8 mouse cellular contexts compared by ENCODE assay signal in genomic region chr2:151972880-151973594, GRCm38 (mm10). TPM values are rescaled to one million over a fixed set of nuclear protein-coding genes. Genes with fewer than 3 reads are reported as not detected.
DNase-seq lines count a peak whose midpoint lies in the region; ATAC-seq lines count a peak whose summit lies in the region.

No protein-coding gene starts in this region.

- DNase-seq in heart, adult 11 months = peak; percentile 94
- no peak for DNase-seq in heart, adult 9 months (ENCODE audit: low spot score in 2 of 2)
- DNase-seq in hindbrain, embryonic 11.5 days (ENCODE audit: low spot score) = peak; percentile 83
- no peak for DNase-seq in right cerebral cortex, adult 2 months (ENCODE audit: low spot score in 2 of 2)
- no peak for DNase-seq in layer of hippocampus, adult 9-11 months

- H3K4me2 ChIP-seq in hindbrain, embryonic 11.5 days (replicated peaks; ENCODE audit: low read depth, low read length) = peak overlapping the region; percentile 43
- H3K4me2 ChIP-seq in lung, embryonic 15.5 days = peak overlapping the region; percentile 58
- H3K4me2 ChIP-seq in neural tube, embryonic 15.5 days = peak overlapping the region; percentile 59

- peak overlapping the region; percentile 62 for H3K9ac ChIP-seq in hindbrain, embryonic 11.5 days (ENCODE audit: low read depth, low read length)
- H3K9ac ChIP-seq in lung, embryonic 15.5 days = no peak overlapping the region
- H3K9ac ChIP-seq in neural tube, embryonic 15.5 days (replicated peaks) = peak overlapping the region; percentile 29

- H3K9me3 ChIP-seq in hindbrain, embryonic 11.5 days (ENCODE audit: control insufficient read depth, low read length) = no peaks in the 10 kb centered on the region
- H3K9me3 ChIP-seq in lung, embryonic 15.5 days = no peaks in the 10 kb centered on the region
- H3K9me3 ChIP-seq in neural tube, embryonic 15.5 days (replicated peaks) = no peaks in the 10 kb centered on the region

- peak overlapping the region; percentile 27 for H3K4me3 ChIP-seq in hindbrain, embryonic 11.5 days (ENCODE audit: low read depth, low read length)
- peak overlapping the region; percentile 35 for H3K4me3 ChIP-seq in lung, embryonic 15.5 days
- H3K4me3 ChIP-seq in neural tube, embryonic 15.5 days (replicated peaks) = peak overlapping the region; percentile 34

- H3K4me1 ChIP-seq in hindbrain, embryonic 11.5 days (replicated peaks; ENCODE audit: control insufficient read depth, insufficient read depth, low read length) = peaks cover 18% of the 10 kb centered on the region
- H3K4me1 ChIP-seq in lung, embryonic 15.5 days = peaks cover 76% of the 10 kb centered on the region
- peaks cover 62% of the 10 kb centered on the region for H3K4me1 ChIP-seq in neural tube, embryonic 15.5 days

- 12% methylated on average over 23 of the region's 23 CpGs for WGBS in hindbrain, embryonic 11.5 days
- 26% methylated on average over 23 of the region's 23 CpGs for WGBS in lung, embryonic 15.5 days
- 16% methylated on average over 23 of the region's 23 CpGs for WGBS in neural tube, embryonic 15.5 days

- peak; percentile 57 for ATAC-seq in common myeloid progenitor, adult 5-6 weeks (replicated peaks; ENCODE audit: low read depth, poor library complexity, severe bottlenecking)
- ATAC-seq in hindbrain, embryonic 11.5 days (ENCODE audit: low FRiP score) = peak; percentile 73
- ATAC-seq in lung, embryonic 15.5 days (ENCODE audit: borderline replicate concordance, extremely low read depth, low FRiP score, low TSS enrichment) = no peak
- 0 out of 2 replicates have a peak, but pooled peaks have one; percentile 24 for ATAC-seq in neural tube, embryonic 15.5 days (ENCODE audit: low FRiP score)

- H3K27me3 ChIP-seq in hindbrain, embryonic 11.5 days (ENCODE audit: control insufficient read depth, insufficient read depth, low read length) = no peaks in the 10 kb centered on the region
- H3K27me3 ChIP-seq in lung, embryonic 15.5 days = no peaks in the 10 kb centered on the region
- H3K27me3 ChIP-seq in neural tube, embryonic 15.5 days (replicated peaks) = no peaks in the 10 kb centered on the region

- peak overlapping the region; percentile 93 for H3K27ac ChIP-seq in hindbrain, embryonic 11.5 days (ENCODE audit: low read depth, low read length)
- H3K27ac ChIP-seq in lung, embryonic 15.5 days = peak overlapping the region; percentile 53
- H3K27ac ChIP-seq in neural tube, embryonic 15.5 days (replicated peaks) = no peak overlapping the region

- no peaks in the 10 kb centered on the region for H3K36me3 ChIP-seq in hindbrain, embryonic 11.5 days (ENCODE audit: control insufficient read depth, insufficient read depth, low read length)
- H3K36me3 ChIP-seq in lung, embryonic 15.5 days = peaks cover 18% of the 10 kb centered on the region; the same call in 1 of the 2 replicates
- no peaks in the 10 kb centered on the region for H3K36me3 ChIP-seq in neural tube, embryonic 15.5 days

RNA-seq across cellular contexts. Expression of gene Fam110a, which starts 7.0 kb away (rescaled TPM):
- total RNA-seq in common myeloid progenitor, adult 5-6 weeks (2017) = 3.4 and 6.7 TPM in 2 replicates
- polyA plus RNA-seq in hindbrain, embryonic 11.5 days (2014; fragmentation: Nextera tagmentation; extraction: Ambion mirVana) = 87.1 and 87.5 TPM in 2 replicates
- 32.5 and 34.1 TPM in 2 replicates for polyA plus RNA-seq in lung, embryonic 15.5 days (2015; fragmentation: Nextera tagmentation; extraction: Ambion mirVana)
- polyA plus RNA-seq in neural tube, embryonic 15.5 days (2015; fragmentation: Nextera tagmentation; extraction: Ambion mirVana) = 31.3 and 32.0 TPM in 2 replicates

RNA-seq across cellular contexts. Expression of gene Slc52a3, which starts 23.3 kb away (rescaled TPM):
- 0.87 and 1.1 TPM in 2 replicates for total RNA-seq in common myeloid progenitor, adult 5-6 weeks (2017)
- polyA plus RNA-seq in hindbrain, embryonic 11.5 days (2014; fragmentation: Nextera tagmentation; extraction: Ambion mirVana) = 0.56 and 0.73 TPM in 2 replicates
- 2.7 and 2.8 TPM in 2 replicates for polyA plus RNA-seq in lung, embryonic 15.5 days (2015; fragmentation: Nextera tagmentation; extraction: Ambion mirVana)
- polyA plus RNA-seq in neural tube, embryonic 15.5 days (2015; fragmentation: Nextera tagmentation; extraction: Ambion mirVana) = 1.4 and 1.7 TPM in 2 replicates

Comparison
In these comparisons a context has a peak if more than half of its experiments do, and no peak if none do; other contexts are left out.
1. DNase-seq: peak in heart, adult 11 months (single experiment) and hindbrain, embryonic 11.5 days (single experiment); none in heart, adult 9 months (0 of 2), right cerebral cortex, adult 2 months (0 of 2) and layer of hippocampus, adult 9-11 months (single experiment).
2. Peak in every context shown above with its lines, with median percentiles within 50 percentile points of each other: H3K4me2 ChIP-seq and H3K4me3 ChIP-seq.